Mouse (Mus musculus) hindbrain, embryonic 16.5 days (tissue): ENCODE measurements at regions not wholly inside any gene's neighbourhood (a gene's known extent, or its start where the extent isn't known, plus 50 kb on each side); places are given as distances from the start of the nearest gene placed in this dataset. TPM values are rescaled to one million over a fixed set of nuclear protein-coding genes. Genes with fewer than 3 reads are reported as not detected.

Experiments used
- ATAC-seq: fragments of 200-750 bp; cut with Nextera tagmentation; 2 replicates; pipeline ENCODE4 v1.8.0; 2017; ENCODE audit warnings: moderate TSS enrichment, moderate library complexity
- H3K27ac ChIP-seq: fragments of 300-500 bp; sonication (generic); 2 replicates; pipeline ENCODE4 v1.5.1; 2014; ENCODE audit warnings: low read depth, mild to moderate bottlenecking, control low read depth, low read length, moderate library complexity
- H3K27me3 ChIP-seq: fragments of 300-500 bp; sonication (generic); replicated peaks from 2 replicates; pipeline ENCODE4 v1.6.1; 2014; ENCODE audit warnings: low read length; ENCODE audit not compliant: control insufficient read depth, insufficient read depth
- H3K36me3 ChIP-seq: fragments of 300-500 bp; sonication (generic); 2 replicates; pipeline ENCODE4 v1.6.1; 2014; ENCODE audit warnings: mild to moderate bottlenecking, low read length, moderate library complexity, mixed read lengths; ENCODE audit not compliant: control insufficient read depth, insufficient read depth
- H3K4me1 ChIP-seq: fragments of 300-500 bp; sonication (generic); 2 replicates; pipeline ENCODE4 v1.6.1; 2014; ENCODE audit warnings: low read depth, low read length; ENCODE audit not compliant: control insufficient read depth, insufficient read depth
- H3K4me2 ChIP-seq: fragments of 300-500 bp; sonication (generic); 2 replicates; pipeline ENCODE4 v1.6.1; 2014; ENCODE audit warnings: mild to moderate bottlenecking, low read length, control low read depth, moderate library complexity
- H3K4me3 ChIP-seq: fragments of 300-500 bp; sonication (generic); 2 replicates; pipeline ENCODE4 v1.5.1; 2014; ENCODE audit warnings: mild to moderate bottlenecking, low read length, control low read depth, moderate library complexity
- H3K9ac ChIP-seq: fragments of 300-500 bp; sonication (generic); 2 replicates; pipeline ENCODE4 v1.6.1; 2014; ENCODE audit warnings: low read depth, mild to moderate bottlenecking, control low read depth, low read length, moderate library complexity
- H3K9me3 ChIP-seq: fragments of 300-500 bp; sonication (generic); 2 replicates; pipeline ENCODE4 v1.6.1; 2014; ENCODE audit warnings: mild to moderate bottlenecking, low read length, moderate library complexity; ENCODE audit not compliant: control insufficient read depth
- WGBS: fragments of 180-500 bp; shearing (Covaris S2); extraction: QIAGEN DNeasy Blood & Tissue Kit; methylation state at CpG from one replicate; pipeline ENCODE4 v1.1.7; 2014; 5-methylcytosine and 5-hydroxymethylcytosine counted together
- microRNA-seq: library from miRNA; unstranded; fragments of <30 nt; microRNA quantifications from one replicate; pipeline ENCODE4, GENCODE M21; 2017

- no peak for ATAC-seq
- H3K27ac ChIP-seq: no peak overlapping the region
- 82% methylated on average over 3 of the region's 3 CpGs for WGBS
- no peaks in the 10 kb centered on the region for H3K4me1 ChIP-seq
- H3K4me2 ChIP-seq: no peak overlapping the region
- no peaks in the 10 kb centered on the region for H3K27me3 ChIP-seq
- H3K9me3 ChIP-seq: no peaks in the 10 kb centered on the region
- no peak overlapping the region for H3K4me3 ChIP-seq
- no peaks in the 10 kb centered on the region for H3K36me3 ChIP-seq
- no peak overlapping the region for H3K9ac ChIP-seq
Observed at GRCm38 (mm10) chr7:139779876-139780275, 54.1 kb upstream of the Adgra1 start.

- Histone ChIP-seq H3K36me3 (no peaks in the 10 kb centered on the region), H3K4me3 (no peak overlapping the region), H3K4me2 (no peak overlapping the region), H3K27me3 (no peaks in the 10 kb centered on the region), H3K4me1 (no peaks in the 10 kb centered on the region), H3K27ac (no peak overlapping the region), H3K9me3 (no peaks in the 10 kb centered on the region), H3K9ac (no peak overlapping the region)
- WGBS: 97% methylated on average over 2 of the region's 2 CpGs
- ATAC-seq: no peak
Observed at GRCm38 (mm10) chr7:139781513-139781912, 52.5 kb upstream of the Adgra1 start.

Small RNA genes lying in the stretch of these regions (microRNA-seq; reads per million reads assigned to microRNA genes)
- not detected for gene Mir6401
